Mouse (Mus musculus) retina, embryonic 14.5 days (tissue): Measurements from ENCODE around the gene Gstcd.
A peak's percentile ranks its signal among the peaks of the same experiment; 100 is the strongest.

Experiments used
- DNase-seq: peaks from one replicate; pipeline ENCODE4 v3.0.0-alpha.2; 2015; ENCODE audit warnings: low spot score

Gstcd gene

DNA sequence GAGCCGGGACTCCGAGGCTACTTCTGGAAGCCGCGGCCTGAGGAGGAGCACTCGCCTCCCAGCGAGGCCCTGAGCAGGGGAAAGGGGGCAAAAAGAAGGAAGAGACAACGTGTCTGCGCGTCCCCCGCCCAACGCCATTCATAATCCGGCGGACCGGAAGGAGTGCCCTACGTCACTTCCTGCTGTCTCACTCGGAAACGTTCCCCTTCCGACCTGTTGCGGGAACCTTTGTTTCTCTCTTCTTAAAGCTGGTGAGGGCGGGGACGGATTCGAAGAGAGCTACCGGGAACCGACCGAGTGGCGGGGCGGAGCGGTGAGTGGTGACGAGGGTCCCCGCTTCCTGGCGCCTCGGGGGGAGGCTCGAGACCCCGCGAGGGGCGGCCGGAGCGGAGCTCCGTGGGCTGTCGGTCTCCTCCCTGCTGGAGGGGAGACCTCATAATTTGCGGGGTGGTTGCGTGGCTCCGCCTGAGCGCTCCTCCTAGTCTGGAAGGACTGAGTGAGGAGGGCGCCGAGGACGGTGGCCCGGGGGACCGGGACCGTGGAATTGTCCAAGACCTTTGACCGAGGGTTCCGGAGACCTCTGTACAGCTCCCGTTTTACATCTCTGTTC, at the start of gene Gstcd, which contains the start of gene Ints12:
Gstcd (minus strand) TSS at position 370 of the 610 bp plus-strand sequence.
Ints12 (plus strand) TSS at position 177 of the 610 bp plus-strand sequence.
- DNase-seq = peak; percentile 97

DNA sequence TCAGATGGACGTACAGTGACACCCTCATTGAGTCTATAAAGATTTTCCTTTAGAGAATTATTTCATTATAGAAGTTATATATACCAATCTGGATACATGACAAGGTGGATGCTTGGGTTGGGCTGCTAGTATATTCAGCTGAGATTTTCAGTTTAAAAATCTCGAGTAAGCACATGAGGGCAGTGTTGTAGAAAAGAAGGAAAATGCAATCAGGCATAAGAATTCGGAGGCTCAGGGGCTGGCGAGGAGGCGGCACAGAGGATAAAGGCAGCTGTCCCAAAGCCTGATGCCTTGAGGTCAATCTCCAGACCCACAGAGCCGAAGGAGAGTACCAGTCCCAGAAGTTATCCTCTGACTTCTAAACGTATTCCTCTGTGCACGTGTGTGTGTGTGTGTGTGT, 40.8 kb upstream of the Gstcd start:
- peak; percentile 43 for DNase-seq

DNA sequence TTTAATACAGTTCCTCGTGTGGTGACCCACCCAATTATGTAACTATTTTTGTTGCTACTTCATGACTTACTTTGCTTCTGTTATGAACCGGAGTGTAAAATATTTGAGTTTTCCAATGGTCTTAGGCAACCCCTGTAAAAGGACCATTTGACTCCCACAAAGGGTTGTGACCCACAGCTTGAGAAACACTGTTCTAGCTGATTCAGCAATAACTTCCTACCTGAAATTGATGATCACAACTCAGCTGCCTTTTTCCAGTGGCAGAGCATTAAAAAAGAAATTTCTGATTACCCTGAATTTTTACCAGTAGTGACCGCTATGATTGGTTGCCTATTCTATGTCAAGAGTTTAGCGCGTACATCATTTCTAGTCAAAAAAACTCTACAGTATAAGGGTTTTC, 39.5 kb upstream of the Gstcd start:
- DNase-seq = no peak

DNA sequence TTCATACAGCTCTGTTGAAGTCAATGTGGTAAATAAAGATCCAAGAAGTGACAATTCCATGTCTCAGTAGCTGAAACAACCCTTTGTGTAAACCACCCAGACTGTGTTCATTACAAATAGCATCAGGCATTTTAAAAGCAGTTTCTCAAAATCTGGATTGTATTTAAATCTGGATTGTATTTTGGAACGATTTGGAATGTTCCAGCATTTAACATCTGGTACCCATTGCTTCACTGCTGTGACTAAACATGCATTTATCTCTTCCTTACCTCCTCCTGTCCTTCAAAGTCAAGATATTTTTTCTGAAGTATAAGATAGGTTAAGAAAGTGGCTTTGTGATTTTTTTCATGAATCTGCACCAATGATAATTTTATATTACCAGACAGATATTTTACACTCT, 21.4 kb upstream of the Gstcd start:
- no peak for DNase-seq

DNA sequence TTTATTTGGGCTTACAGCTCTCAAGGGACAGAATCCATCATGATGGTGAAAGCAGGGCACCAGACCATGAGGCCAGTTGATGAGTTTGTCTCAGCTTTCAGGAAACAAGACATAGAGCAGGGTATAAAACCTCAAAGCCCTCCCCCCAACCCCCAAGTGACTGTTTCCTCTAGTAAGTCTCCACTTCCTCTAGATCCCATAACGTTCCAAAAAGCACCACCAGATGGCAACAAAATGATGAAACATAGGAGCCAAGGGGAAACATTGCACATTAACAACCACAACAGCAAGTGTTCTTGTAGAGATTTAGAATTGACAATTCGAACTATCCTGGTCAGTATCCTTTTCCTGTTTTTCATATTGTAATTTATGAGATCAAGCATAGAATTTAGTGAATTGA, 19.9 kb upstream of the Gstcd start:
- DNase-seq = peak; percentile 57

DNA sequence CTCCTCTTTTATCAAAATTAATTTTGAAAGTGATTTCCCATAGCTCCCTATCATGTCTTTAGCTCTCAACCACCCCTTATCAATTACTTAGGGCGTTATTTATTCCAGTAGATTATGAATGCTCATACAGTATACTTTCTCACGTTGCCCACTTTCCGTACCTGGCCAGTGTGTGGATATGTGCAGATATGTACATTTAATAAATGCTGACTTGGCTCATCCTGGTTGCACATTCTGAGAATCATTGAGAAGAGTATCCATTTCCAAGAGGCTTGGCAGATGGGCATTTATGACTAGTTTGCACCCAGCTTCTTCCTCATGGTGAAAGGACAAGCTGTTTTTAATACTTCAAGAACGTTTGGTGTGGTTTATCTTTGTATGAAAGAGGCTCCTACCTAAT, 18.0 kb upstream of the Gstcd start:
- no peak for DNase-seq

DNA sequence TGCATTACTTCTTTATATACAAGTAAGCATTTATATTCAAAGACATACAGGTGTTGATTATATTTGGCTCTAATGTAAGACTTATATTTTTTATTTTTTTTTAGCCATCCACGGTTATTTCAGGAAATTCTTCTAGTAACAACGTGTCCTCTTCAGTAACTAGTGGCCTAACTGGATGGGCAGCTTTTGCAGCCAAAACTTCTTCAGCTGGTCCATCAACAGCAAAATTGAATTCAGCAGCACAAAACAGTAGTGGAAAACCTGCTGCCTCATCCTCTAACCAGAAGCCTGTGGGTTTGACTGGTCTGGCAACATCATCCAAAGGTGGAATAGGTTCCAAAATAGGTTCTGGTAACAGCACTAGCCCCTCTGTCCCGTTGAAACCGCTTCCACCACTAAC, 16.9 kb upstream of the Gstcd start:
- DNase-seq = no peak

DNA sequence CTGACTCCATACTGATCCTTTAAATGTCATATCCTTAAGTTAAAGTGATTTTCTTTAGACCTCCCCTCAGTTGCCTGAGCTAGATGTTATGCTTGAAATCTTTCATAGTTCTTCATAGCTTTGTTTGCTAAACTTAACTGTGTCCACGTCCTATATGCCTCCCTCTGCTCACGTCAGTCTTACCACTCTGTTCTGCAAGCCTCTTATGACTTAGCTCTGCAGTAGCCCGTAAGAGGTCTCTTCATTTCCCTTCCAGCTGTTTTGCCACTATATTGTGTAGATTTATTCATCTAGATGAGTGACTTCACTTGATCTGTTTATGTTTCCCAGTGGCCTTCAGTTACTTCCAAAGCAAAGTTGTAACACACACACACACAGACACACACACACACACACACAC, 12.6 kb upstream of the Gstcd start:
- DNase-seq = no peak

DNA sequence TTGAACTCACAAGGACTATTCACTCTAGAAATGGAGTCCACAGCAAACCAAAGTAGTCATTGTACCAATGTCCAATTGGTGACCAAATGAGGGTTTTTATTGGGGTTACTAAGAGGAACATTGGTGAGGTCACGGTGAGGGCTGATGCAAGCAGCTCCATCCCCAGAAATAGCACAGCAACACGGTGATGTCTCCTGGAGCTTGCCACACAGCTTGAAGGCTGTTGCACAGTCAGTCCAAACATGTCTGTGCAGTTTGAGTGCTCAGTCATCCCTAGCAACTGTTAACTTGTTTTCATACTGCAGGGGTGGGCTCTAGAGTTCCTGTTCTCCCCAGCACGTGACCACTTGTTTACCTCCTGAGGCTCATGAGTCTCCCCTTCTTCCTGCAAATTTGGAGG, 11.9 kb upstream of the Gstcd start:
- DNase-seq = no peak

DNA sequence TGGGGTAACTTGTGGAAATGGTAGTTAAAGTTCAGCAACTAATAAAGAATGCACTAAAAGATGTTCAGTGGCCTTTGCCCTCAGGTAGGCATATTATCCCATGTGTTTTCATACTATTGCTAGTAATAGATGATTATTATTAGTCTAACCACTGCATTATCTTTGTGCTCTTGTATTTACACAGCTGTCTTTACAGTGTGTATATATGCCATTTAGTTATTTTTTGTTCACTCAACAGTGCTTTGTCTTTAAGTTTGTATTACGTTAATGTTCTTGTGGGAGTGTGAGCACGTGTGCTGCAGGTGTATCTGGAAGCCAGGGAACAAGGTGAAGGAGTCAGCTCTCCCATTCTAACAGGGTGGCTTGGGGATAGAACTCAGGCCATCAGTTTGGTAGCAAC, 7.1 kb upstream of the Gstcd start:
- no peak for DNase-seq

DNA sequence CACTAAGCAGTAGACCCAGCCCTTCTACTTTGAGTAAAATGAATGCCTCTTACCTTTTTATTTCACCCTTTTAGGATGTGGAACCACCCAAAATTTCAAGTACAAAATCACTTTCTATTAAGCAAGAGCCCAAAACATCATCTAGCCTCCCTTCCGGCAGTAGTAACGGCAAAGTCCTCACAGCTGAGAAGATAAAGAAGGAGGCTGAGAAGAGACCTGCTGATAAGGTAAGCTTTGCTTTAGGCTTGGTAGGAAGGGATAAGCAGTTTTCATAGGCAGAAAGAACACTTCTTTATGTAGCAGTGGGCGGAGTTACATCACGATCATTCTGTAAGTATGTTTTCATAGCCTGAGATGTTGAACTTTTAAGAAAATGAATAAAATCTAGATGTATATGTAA, 6.5 kb upstream of the Gstcd start:
- DNase-seq = no peak

DNA sequence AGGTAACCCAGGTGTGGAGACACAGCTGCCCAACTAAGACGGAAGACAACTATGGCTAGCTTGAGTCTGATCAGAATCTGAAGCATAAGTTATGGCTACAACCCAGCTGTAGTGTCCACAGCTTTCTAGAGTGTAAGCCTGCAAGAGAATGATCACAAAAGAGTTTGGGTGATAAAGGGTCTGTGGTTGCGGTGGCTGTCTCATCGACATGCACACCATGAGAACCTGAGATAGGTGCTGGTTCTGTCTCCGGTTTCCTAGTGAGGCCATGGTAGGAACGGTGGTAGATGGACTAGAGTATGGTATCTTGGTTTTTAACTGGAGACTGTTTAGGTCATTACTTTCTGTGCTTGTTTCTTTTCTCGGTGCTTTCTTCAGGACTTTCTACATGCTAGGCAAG, 6.1 kb upstream of the Gstcd start:
- no peak for DNase-seq

DNA sequence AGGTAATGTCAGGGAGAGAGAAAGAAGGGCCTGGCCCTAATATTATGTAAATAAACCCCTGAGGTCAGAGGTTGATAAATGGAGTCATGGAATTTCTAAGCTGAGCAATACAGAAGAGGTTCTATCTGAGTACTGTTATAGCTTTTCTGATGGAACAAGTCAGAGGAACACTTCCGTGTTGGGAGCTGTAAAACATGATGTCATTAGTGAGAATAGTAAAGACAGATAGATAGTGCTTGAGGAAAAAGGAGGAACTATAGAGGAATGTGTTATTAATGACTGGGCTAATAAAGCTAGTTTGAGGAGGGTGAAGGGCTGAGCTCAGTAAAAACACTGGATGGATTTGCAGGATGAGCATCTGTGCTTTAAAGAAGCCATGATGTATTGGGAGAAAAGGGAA, 2.5 kb upstream of the Gstcd start:
- DNase-seq = no peak

DNA sequence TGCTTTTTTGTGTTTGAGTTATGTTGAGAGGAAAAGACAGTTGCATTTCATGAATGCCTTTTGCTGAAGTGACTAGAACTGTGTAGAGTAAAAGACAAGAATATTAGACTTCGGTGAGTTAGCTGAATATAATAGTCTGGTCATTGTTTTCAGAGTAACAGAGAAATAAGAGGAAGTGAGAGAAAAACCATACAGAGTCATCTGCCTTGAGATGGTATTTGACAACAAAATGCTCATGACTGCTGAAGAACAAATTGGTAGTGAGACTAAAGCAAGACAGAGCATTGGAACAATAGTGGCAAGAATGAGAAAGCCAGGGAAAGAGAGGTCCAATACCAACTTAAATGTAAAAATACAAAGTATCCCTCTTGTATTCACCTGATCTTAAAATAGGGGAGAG, 1.1 kb upstream of the Gstcd start:
- DNase-seq = no peak

DNA sequence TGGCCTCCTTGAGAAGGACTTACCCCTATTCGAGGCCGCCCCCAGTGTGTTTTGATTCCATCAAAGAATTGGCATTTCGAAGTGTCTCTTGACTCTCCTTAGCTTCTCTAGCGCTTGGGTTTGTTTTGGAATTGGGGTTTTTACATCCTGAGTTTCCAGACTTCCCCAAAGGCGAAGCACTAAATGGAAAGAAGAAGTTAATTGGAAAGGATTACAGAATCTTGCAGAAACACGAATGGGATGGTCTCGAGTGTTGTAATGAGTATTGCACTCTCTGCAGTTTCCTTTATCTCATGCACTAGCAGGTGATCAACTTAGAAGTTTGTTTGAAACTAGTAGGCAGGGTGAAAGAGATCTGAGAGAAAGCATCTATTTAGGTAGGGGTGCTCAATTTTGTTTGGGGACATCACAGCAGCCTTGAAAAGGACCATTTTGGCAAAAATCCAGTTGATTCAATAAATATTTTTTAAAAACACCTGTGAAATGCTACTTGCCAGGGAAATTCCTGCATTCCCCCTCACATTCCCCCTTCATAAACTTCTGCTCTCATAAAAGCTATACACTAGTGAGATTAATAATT, 531 bp upstream of the Gstcd start:
- DNase-seq = no peak

DNA sequence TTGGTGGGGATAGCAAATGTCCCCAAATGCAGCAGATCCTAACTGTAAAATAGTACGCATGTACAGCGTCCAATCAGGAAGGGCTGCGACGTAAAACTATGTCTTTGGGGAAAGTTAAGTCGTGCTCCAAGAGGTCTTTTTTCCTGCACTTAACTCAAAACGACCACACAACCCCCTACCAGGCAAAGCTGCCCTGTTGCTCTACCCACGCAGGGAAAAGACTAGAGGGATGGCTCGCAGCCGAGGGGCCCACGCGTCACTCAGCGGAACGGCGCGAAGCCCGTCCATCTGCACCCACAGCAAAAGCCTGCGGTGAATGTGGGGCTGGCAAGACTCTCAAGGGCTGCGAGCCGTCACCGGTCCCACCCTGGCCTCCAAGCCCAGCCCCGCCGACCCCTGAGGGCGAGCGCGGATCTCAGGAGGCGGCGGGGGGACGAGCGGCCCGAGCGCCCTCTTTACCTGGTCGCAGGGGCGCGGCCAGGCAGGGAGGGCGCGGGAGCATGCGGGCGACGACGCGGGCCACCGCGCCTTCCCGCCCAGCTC, 641 bp downstream of the Gstcd start:
- DNase-seq = peak; percentile 64

DNA sequence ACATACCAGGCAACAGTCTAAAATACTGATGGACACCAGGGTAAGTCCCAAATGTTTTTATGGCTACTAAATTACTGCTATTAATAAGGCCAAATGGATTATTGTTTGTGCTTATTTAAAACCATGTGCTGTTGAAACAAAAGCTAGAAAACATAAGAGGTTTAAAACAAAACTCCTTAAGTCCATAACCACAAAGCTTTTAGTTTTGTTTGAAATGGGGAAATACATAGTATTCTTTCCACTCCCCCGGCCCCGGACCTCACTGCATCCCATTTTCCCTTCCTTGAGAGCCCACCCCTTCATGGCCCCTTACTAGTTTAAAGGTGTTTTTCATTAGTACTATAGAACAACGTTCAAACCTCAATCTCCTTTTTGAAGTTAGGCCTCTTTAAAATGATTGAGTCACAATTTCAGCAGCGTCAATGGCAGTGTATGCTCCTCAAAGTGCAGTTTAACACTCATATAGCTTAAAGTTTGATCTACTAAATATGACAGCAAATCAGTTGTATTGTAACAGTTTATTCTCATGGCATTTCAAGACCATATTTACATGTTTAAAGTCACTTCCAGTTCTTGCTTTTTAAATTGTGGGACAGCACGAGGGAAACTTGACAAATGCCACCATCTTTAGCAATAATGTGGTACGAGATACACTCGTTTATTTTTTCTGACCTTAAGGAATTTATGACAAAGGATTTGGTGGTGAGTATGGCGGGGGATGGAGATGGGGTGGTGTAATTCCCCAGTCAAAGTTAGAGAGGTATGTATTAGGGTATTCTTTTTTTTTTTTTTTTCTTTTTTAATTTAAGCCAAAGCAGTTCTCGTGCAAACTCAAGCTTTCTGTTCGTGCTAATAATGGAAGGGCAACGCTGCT, 1.3 kb downstream of the Gstcd start:
- DNase-seq = peak; percentile 20

DNA sequence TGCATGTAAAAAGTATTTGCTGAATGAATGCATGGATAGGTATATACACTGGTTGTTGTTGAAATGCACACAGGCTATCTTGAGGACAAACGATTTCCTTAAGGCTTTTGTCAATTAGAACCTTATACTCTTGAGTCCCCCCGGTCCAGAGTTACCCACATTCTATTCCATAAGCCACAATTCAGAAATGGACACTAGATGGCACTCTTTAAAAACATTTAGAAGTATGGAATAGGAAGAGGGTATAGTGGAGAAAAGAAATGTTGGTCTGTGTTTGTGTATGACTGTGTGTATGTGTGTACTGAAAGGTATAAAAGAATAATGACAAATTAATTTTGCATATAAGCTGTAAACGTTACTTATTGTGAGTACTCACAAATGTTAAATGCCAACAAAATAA, 6.0 kb downstream of the Gstcd start:
- peak; percentile 79 for DNase-seq

DNA sequence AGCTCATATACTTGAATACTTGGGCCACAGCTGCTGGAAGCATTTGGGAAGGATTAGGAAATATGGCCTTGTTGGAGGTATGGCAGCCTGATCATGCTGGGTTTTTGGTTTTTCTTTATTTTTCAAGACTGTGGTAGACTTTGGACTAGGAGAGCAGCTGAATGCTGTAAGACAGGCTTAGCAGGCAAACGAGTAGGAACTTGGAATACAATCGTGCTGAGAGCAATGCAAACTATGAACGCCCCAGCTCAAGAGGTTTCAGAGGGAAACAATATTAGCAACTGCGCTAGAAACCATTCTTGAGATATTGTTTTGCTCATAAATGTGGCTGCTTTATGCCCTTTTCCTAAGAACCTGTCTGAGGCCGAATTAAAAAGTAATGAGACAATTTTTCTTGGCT, 9.1 kb downstream of the Gstcd start:
- DNase-seq = no peak

DNA sequence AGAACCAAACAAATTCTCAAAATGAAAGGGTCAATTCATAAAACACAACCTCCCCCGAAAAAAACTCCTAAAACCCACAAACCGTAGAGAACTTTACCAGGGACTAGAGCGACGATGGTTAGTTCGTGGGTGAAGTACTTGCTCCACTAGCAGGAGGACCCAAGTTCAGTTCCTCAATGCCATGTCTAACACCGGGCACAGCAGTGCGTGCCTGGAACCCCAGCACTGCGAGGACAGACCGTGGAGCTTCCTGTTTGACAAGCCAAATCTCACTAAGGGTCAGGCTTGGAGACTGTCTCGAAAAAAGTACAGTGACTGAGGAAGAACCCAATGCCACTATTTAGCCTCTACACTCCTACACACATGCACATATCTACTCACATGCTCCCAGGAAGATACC, 16.3 kb downstream of the Gstcd start:
- no peak for DNase-seq

DNA sequence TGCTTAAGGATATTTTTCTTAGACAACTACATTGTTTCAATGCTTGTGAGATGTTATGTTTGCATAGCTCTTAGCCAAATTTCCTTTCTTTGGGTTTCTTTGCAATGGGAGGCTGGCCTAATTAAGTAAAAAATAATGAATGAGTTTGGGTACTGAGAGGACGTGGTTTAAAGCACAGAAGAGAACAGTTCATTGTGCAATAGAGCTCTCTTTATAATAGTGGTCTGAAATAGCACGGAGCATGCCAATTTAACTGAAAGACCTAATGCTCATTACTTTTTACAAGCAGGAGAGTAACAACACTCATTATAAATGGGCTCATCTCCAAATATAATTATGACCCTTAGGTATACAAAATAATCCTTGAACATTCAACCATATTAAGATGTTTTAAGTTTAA, 39.8 kb downstream of the Gstcd start:
- DNase-seq = no peak

DNA sequence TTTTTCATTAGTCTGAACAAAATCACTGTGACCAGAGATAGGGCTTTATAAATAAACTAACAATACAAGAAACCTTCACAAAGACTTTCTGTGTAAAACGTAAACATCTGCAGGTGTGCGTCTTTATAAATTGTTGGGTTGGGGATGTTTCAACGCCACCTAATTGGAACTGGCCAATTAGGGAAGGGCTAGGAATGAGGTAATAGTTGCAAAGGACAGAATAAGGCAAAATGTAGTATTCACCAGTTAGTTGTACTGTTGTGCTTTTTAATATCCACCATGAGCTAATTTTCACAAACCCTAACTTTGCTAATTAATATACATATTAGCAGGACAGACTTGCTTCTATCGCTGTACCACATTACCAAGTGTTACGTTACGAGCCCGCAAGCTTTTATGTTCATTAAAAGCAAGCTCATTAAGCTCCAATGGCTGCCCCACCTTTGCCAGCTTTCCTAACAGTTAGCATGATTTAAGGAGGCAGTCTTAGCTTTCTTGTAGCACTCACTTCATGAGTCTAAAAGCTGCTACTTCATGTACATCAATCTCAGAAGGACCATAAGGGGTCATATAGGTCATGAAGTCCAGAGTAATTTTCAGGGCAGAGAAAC, 58.6 kb downstream of the Gstcd start:
- no peak for DNase-seq

DNA sequence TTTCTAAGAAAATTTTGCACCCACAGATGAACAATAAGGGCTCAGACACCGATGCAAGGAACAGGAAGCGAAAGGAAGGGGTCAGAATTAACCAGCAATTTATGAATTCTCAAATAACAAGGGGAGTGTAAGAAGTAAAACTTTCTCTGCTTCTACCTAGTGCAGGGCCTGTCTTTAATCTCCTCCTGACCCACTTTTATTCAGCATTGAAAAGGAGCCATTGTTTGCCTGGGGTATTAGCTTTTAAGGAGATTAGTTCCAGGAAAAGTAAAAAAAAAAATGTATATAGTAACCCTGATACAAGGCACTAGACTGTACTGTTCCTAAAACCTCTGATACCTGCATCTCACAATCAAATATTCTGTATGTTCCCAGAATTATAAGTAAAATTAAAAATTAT, 64.9 kb downstream of the Gstcd start:
- peak; percentile 27 for DNase-seq
